Mouse (Mus musculus): ENCODE data around the gene Myoz1. TPM values are rescaled to one million over a fixed set of nuclear protein-coding genes. Genes with fewer than 3 reads are reported as not detected.

Gene Myoz1
- polyA plus RNA-seq, 1 experiment from 2014 or later: 7.0 TPM

DNA sequence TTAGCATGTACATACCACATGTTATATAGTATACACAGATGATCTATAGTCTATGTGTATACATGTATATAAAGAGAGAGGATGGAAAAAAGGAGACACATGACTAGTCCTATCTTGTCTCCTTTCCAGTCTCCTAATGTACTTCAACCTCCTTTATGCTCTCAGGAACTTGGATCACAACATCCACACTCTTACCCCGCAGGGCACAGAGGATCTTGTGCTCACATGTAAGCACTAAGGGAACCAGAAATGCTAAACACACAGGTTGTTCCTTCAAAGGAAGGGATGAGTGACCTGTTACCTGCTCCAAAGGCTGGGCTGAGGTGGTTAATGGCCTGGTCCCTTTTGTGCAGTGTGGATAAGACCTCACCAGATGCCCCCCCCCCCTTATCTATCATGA is 43.5 kb downstream of the Myoz1 start:
- H3K27me3 ChIP-seq: no peaks in the 10 kb centered on the region
- ATAC-seq (ENCODE audit: insufficient number of reproducible peaks, low FRiP score, low TSS enrichment, low read depth): no peak
- H3K4me2 ChIP-seq (replicated peaks): no peak overlapping the region
- 95% methylated on average over 1 of the region's 1 CpGs for WGBS
- no peaks in the 10 kb centered on the region for H3K36me3 ChIP-seq
- 0 out of 2 replicates have a peak, but pooled peaks cover 5% of the 10 kb centered on the region for H3K4me1 ChIP-seq
- H3K9me3 ChIP-seq (replicated peaks): no peaks in the 10 kb centered on the region
- no peak overlapping the region for H3K4me3 ChIP-seq (replicated peaks)
- no peak overlapping the region for H3K27ac ChIP-seq (replicated peaks)
- H3K9ac ChIP-seq: no peak overlapping the region

DNA sequence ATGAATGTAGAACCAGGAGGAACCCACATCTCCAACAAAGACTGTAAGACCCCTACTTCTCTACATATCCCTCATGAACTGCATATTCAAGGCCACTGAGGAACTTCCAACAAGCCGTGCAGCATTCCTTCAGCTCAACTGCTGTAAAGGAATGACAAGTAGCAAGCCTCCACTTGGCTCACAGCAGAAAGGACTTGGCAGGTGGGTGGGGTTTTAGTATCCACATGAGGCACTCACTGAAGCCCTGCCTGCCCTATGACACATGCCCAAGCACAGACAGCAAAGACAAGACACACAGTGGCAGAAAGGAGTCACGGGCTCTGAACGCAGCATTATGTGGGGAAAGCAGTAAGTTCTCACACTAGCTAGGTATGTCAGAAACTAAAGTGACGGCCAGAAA is 46.2 kb downstream of the Myoz1 start:
- Histone ChIP-seq H3K27ac (replicated peaks) (peak overlapping the region; percentile 58), H3K27me3 (no peaks in the 10 kb centered on the region), H3K36me3 (0 out of 2 replicates have a peak, but pooled peaks cover 6% of the 10 kb centered on the region), H3K9me3 (replicated peaks) (no peaks in the 10 kb centered on the region), H3K4me2 (replicated peaks) (no peak overlapping the region), H3K9ac (no peak overlapping the region), H3K4me3 (replicated peaks) (no peak overlapping the region), H3K4me1 (0 out of 2 replicates have a peak, but pooled peaks cover 5% of the 10 kb centered on the region)
- 67% methylated on average over 4 of the region's 4 CpGs for WGBS
- ATAC-seq (ENCODE audit: insufficient number of reproducible peaks, low FRiP score, low TSS enrichment, low read depth): no peak

DNA sequence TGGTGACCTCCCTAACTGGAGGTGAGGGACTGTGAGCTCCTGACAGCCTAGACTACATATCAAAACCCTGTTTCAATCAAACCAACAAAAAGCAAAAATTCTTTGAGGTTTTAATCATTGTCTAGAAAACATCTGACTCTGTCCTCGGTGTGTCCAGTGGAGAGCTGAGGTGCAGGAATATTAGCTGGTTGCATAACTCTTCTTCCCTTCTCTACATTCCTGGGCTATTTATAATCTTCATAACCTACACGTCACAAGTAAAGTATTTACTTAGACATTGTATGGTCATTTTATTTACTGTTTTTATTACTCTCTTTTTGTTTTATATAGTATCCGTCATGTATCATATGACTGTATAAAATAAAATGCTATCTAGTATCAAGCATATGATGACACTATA is 46.8 kb downstream of the Myoz1 start:
- no peak for ATAC-seq (ENCODE audit: insufficient number of reproducible peaks, low FRiP score, low TSS enrichment, low read depth)
- Histone ChIP-seq H3K9me3 (replicated peaks) (no peaks in the 10 kb centered on the region), H3K27me3 (no peaks in the 10 kb centered on the region), H3K36me3 (0 out of 2 replicates have a peak, but pooled peaks cover 6% of the 10 kb centered on the region), H3K4me1 (0 out of 2 replicates have a peak, but pooled peaks cover 5% of the 10 kb centered on the region), H3K9ac (no peak overlapping the region), H3K27ac (replicated peaks) (0 out of 2 replicates have a peak overlapping the region, but pooled peaks have one; percentile 22), H3K4me3 (replicated peaks) (no peak overlapping the region), H3K4me2 (replicated peaks) (no peak overlapping the region)
- 64% methylated on average over 3 of the region's 3 CpGs for WGBS

DNA sequence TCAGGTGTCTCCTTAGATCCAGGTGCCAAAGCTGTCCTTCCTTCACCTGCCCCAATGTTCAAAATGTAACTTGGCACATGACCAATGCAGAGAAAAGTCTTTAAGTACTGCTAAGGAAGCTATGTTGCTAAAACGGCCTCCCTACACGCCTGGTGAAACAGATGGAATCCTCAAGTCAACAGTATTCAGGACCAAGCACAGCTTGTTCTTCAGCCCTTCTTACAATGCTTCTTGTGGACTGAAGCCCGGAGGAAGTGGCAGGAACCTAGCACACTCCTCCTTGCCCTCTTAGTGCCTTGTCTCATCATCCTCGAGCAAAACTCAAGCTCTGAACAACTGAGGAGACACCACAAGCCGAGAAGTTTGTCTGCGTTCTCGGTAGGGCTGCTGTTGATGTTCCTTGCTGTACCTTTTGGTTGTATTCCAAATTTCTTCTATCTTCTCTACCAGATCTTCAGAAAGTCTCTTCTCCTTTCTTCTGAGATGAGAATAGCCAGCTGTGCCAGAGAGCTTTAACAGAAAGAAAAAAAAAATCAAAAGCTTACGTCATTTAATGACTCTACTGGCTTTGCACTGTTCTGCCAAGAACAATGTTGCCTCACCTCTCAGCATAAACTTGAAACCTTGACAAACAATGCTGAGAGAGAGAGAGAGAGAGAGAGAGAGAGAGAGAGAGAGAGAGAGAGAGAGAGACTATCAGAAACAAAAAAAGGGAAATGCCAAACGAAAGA is 48.8 kb downstream of the Myoz1 start:
- Histone ChIP-seq H3K9me3 (replicated peaks) (no peaks in the 10 kb centered on the region), H3K36me3 (0 out of 2 replicates have a peak, but pooled peaks cover 6% of the 10 kb centered on the region), H3K4me3 (replicated peaks) (no peak overlapping the region), H3K27me3 (no peaks in the 10 kb centered on the region), H3K4me2 (replicated peaks) (no peak overlapping the region), H3K27ac (replicated peaks) (peak overlapping the region; percentile 73), H3K9ac (no peak overlapping the region), H3K4me1 (0 out of 2 replicates have a peak, but pooled peaks cover 5% of the 10 kb centered on the region)
- 65% methylated on average over 9 of the region's 9 CpGs for WGBS
- ATAC-seq (ENCODE audit: insufficient number of reproducible peaks, low FRiP score, low TSS enrichment, low read depth): no peak

DNA sequence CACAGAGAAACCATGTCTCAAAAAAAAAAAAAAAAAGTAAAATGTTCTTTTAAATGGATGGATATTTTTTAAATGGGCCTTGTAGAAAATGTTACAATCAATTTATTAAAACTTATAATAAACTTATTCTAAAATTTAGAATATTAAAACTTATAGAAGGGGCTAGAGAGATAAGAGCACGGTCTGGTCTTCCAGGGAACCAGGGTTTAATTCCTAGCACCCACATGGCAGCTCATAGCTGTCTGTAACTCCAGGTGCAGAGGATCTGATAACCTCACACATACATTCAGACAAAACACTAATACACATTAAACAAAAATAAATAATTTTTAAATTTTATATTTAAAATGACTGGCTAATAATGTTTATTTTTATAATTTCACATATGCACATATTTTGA is 55.1 kb downstream of the Myoz1 start:
- no peak overlapping the region for H3K4me3 ChIP-seq (replicated peaks)
- H3K9ac ChIP-seq: no peak overlapping the region
- no peaks in the 10 kb centered on the region for H3K27me3 ChIP-seq
- no peaks in the 10 kb centered on the region for H3K4me1 ChIP-seq
- no peaks in the 10 kb centered on the region for H3K36me3 ChIP-seq
- no peak overlapping the region for H3K27ac ChIP-seq (replicated peaks)
- H3K4me2 ChIP-seq (replicated peaks): no peak overlapping the region
- H3K9me3 ChIP-seq (replicated peaks): no peaks in the 10 kb centered on the region
- 98% methylated on average over 1 of the region's 1 CpGs for WGBS
- ATAC-seq (ENCODE audit: insufficient number of reproducible peaks, low FRiP score, low TSS enrichment, low read depth): no peak

DNA sequence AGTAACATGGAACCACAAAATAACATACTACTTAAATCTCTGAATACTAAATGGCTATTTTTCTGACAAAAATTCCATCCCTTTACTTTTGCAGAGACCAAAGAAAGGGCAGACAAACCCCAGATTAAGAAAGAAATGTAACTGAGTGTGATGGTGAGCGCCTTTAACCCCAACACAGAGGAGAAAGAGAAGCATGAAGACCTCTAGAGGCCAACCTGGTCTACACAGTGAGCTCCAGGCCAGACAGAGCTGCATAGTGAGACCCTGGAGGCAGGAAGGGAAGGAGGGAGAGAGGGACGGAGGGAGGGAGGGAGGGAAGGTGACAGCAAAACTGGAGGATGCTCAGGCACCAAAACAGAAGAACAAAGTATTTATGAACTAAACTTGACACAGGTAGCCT is 56.1 kb downstream of the Myoz1 start:
- no peak for ATAC-seq (ENCODE audit: insufficient number of reproducible peaks, low FRiP score, low TSS enrichment, low read depth)
- Histone ChIP-seq H3K27ac (replicated peaks) (no peak overlapping the region), H3K4me1 (no peaks in the 10 kb centered on the region), H3K9me3 (replicated peaks) (no peaks in the 10 kb centered on the region), H3K9ac (no peak overlapping the region), H3K4me3 (replicated peaks) (no peak overlapping the region), H3K4me2 (replicated peaks) (no peak overlapping the region), H3K36me3 (no peaks in the 10 kb centered on the region), H3K27me3 (no peaks in the 10 kb centered on the region)
- 48% methylated on average over 2 of the region's 2 CpGs for WGBS

DNA sequence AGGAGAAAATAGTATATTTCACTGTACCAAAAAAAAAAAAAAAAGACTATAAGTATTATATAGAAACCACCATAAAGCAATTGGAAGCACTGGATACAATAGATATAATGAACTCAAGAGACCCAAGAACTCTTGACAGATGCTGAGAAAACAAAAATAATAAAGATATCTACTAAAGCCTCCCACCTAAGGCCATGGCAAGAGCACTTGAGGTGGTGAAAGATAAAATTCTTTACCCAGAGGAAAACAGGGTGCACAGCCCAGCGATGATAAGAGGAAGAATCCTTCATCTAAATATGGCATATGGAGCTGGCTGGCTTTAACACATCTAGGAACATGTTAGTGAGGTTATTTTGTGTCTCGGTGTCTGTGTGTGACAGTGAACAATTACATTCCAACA is 56.8 kb downstream of the Myoz1 start:
- Histone ChIP-seq H3K4me2 (replicated peaks) (no peak overlapping the region), H3K27ac (replicated peaks) (no peak overlapping the region), H3K27me3 (no peaks in the 10 kb centered on the region), H3K36me3 (no peaks in the 10 kb centered on the region), H3K4me1 (no peaks in the 10 kb centered on the region), H3K9me3 (replicated peaks) (no peaks in the 10 kb centered on the region), H3K4me3 (replicated peaks) (no peak overlapping the region), H3K9ac (no peak overlapping the region)
- ATAC-seq (ENCODE audit: insufficient number of reproducible peaks, low FRiP score, low TSS enrichment, low read depth): no peak
- 78% methylated on average over 2 of the region's 2 CpGs for WGBS

Small RNA genes lying within 50 kb of the gene (microRNA-seq; reads per million reads assigned to microRNA genes)
- 0.52 reads per million for gene Mir6946 (ENCODE audit: borderline number of aligned reads)

Other genes starting within 250 kb of the Myoz1 start
- gene Cfap70, start 204.3 kb downstream of the Myoz1 start, polyA plus RNA-seq (2015; fragmentation: Nextera tagmentation; extraction: Ambion mirVana): 4.2 and 7.3 TPM in 2 replicates
- 56.4 and 61.7 TPM in 2 replicates for gene Anxa7, start 176.4 kb downstream of the Myoz1 start, polyA plus RNA-seq (2015; fragmentation: Nextera tagmentation; extraction: Ambion mirVana)
- 1.9 and 2.0 TPM in 2 replicates for gene Mss51, start 159.6 kb downstream of the Myoz1 start, polyA plus RNA-seq (2015; fragmentation: Nextera tagmentation; extraction: Ambion mirVana)
- 46.7 and 50.2 TPM in 2 replicates for gene Ppp3cb, start 110.0 kb downstream of the Myoz1 start, polyA plus RNA-seq (2015; fragmentation: Nextera tagmentation; extraction: Ambion mirVana)
- 5.6 and 6.6 TPM in 2 replicates for gene Usp54, start 15.5 kb downstream of the Myoz1 start, polyA plus RNA-seq (2015; fragmentation: Nextera tagmentation; extraction: Ambion mirVana)
- 30.1 and 37.7 TPM in 2 replicates for gene Synpo2l, start 11.8 kb upstream of the Myoz1 start, polyA plus RNA-seq (2015; fragmentation: Nextera tagmentation; extraction: Ambion mirVana)
- 86.8 and 92.5 TPM in 2 replicates for gene Sec24c, start 17.8 kb upstream of the Myoz1 start, polyA plus RNA-seq (2015; fragmentation: Nextera tagmentation; extraction: Ambion mirVana)
- 32.3 and 34.2 TPM in 2 replicates for gene Fut11, start 38.4 kb upstream of the Myoz1 start, polyA plus RNA-seq (2015; fragmentation: Nextera tagmentation; extraction: Ambion mirVana)
- gene Chchd1, start 46.5 kb upstream of the Myoz1 start, polyA plus RNA-seq (2015; fragmentation: Nextera tagmentation; extraction: Ambion mirVana): 166 and 171 TPM in 2 replicates
- 38.6 and 40.1 TPM in 2 replicates for gene Zswim8, start 51.0 kb upstream of the Myoz1 start, polyA plus RNA-seq (2015; fragmentation: Nextera tagmentation; extraction: Ambion mirVana)
- 35.1 and 38.8 TPM in 2 replicates for gene Ndst2, start 78.0 kb upstream of the Myoz1 start, polyA plus RNA-seq (2015; fragmentation: Nextera tagmentation; extraction: Ambion mirVana)
- gene Camk2g, start 137.5 kb upstream of the Myoz1 start, polyA plus RNA-seq (2015; fragmentation: Nextera tagmentation; extraction: Ambion mirVana): 54.3 and 56.3 TPM in 2 replicates
- 4.5 TPM in 2 replicates for gene Plau, start 180.1 kb upstream of the Myoz1 start, polyA plus RNA-seq (2015; fragmentation: Nextera tagmentation; extraction: Ambion mirVana)